Mouse (Mus musculus): Measurements from ENCODE around the gene Gm38394.
"Not testable (repeated sequence)": the region's sequence is repeated elsewhere in the genome, so short reads cannot be mapped to it uniquely, and the experiment has no call there.

Gene Gm38394

GRCm38 (mm10) chr1:133661203-133661933 lies at the start of gene Gm38394:
Gene Gm38394, minus strand, starts transcription at chr1:133661318.
- peak; percentile 98 for DNase-seq (ENCODE audit: low read depth, low spot score)

- DNase-seq (ENCODE audit: low read depth, low spot score): peak; percentile 39
Measured at GRCm38 (mm10) chr1:133710895-133711294, 49.8 kb upstream of the Gm38394 start.

DNA sequence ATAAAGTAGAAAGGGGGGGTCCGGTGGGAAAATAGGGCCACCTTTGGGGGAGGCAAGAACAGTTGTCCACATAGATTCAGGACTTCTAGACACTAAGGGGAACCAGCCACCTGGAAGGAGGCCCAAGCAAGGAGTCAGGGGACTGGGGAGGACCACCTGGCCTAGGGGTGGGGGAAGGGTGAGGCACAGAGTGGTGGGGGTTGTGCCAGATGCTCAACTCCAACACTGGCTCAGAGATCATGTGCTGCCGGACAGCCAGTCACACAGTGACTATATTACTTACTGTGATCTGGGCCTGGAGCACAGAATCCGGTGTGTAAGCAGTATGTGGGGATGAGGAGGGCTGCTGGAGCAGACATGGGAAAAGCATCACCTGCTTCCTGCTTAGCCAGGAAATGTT lies 48.2 kb upstream of the Gm38394 start:
- no peak for DNase-seq (ENCODE audit: low read depth, low spot score)

- DNase-seq (ENCODE audit: low read depth, low spot score): peak; percentile 61
Measured at GRCm38 (mm10) chr1:133701824-133702223, 40.7 kb upstream of the Gm38394 start.

DNA sequence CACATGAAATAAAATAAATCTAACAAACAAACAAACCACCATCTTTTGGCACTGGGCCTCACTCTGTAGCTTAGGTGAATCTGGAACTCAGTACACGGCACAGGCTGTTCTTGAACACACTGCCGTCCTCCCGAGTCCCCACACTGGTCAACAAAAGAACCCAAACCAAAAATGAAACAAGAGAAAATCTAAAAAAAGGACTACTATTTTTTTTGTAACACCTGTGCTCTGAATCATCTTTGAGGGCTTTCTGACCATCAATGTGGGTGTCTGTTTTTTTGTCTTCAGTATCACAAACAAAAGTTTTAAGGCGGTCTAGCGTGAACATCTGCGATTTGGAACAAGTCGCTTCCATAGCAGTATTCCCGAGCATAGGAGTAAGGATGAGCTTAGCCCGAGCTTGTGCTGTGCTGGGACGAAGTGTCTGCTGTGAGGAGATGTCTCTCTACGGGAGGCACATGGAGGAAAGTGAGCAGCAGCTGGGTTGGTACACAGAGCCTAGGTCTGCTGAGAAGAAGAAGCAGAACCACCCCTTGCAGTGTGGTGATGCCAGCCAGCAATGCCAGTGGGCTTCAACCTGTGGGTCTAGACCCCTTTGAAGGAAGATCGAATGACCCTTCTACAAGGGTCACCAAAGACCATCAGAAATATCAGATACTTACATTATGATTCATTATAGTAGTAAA lies 37.0 kb upstream of the Gm38394 start:
- no peak for DNase-seq (ENCODE audit: low read depth, low spot score)

GRCm38 (mm10) chr1:133695901-133696300 lies 34.8 kb upstream of the Gm38394 start:
- DNase-seq (ENCODE audit: low read depth, low spot score): peak; percentile 88

GRCm38 (mm10) chr1:133694876-133695275 lies 33.8 kb upstream of the Gm38394 start:
- DNase-seq (ENCODE audit: low read depth, low spot score): no peak

GRCm38 (mm10) chr1:133694301-133694700 lies 33.2 kb upstream of the Gm38394 start:
- peak; percentile 99 for DNase-seq (ENCODE audit: low read depth, low spot score)

DNA sequence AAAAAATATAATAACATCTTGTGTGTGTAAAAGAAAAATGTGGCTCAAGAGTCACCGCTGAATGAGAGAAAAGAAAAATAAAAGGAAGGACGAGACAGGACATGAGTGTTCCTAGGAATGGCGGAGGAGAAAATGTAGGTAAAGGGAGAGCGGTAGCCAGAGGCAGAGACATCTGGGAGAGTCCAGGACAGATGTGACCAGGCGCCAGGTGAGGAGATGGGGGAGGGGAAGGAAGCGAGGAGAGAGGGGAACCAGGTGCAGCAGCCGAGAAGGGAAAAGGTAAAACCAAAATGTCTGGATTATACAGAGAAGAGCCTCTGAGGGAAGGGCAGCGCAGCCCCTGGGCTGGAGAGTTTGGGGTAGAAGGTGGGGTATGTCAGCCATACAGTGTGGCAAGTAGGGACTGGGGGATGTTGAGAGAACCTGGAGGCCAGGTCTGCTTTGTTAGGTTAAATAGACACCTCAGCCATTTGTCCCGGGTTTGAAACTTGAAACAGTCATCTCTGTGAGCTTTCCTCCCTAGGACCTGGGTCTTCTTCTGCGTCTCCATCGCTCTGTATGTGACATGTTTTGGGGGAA lies 32.5 kb upstream of the Gm38394 start:
- peak; percentile 57 for DNase-seq (ENCODE audit: low read depth, low spot score)

- DNase-seq (ENCODE audit: low read depth, low spot score): peak; percentile 37
Measured at GRCm38 (mm10) chr1:133692195-133692594, 31.1 kb upstream of the Gm38394 start.

DNA sequence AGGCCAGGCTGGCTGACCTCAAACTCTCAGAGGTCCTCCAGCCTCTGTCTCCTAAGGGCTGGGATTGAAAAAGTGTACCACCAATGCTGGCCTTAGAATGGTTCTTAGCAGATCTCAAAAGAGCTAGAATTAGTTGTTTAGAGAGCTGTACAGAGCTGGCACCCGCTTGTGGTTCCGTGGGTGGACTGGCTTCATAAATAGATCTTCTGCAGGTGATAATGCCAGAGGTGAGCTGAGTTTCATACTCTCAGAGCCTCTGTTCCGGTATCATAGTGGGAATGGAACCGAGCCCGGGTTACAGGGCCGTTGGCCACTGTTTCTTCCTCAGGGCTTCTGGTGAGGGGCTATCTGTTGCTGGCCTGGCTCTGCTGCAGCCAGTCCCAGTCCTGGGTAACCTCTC lies 29.9 kb upstream of the Gm38394 start:
- no peak for DNase-seq (ENCODE audit: low read depth, low spot score)

DNA sequence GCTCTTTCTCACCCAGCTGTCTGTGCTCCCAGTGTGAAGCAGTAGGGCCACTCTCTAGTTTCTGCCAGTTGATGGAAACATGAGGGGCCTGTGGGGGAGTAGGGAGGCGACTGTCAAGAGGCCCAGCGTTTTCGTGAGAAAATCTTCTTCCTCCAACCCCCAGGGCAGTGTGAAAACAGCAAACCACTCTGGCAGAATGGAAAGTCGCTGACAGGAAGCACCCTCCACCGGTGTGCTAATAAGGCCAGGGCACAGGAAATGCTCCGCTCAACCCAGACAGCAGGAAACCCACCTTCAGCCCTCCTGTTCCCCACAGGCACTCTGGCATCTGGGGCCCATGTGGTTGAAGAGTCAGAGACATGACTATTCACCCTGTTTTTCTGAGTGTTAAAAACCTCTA lies 28.8 kb upstream of the Gm38394 start, which contains the start of gene Lax1:
TSS of gene Lax1 (minus strand) at position 212 of the 400 bp plus-strand sequence.
- no peak for DNase-seq (ENCODE audit: low read depth, low spot score)

DNA sequence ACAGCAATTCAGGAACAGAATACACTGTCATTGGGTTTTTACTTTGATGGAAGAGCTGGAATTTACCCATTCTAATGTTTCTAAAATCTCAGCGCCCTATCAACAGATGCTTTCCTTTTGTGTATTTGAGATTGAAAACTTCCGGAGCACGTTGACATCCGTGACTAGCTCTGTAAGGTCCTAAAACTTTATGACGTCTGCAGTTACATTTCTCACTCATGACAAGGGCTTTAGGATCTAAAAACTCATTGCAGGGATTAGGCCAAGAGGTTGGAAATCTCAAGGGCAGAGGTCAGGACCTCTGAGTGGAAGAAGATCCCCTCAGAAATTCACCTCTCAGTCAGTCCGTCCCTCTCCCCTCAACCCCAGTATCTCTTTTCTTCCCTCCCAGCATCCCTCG lies 27.2 kb upstream of the Gm38394 start:
- DNase-seq (ENCODE audit: low read depth, low spot score): no peak

GRCm38 (mm10) chr1:133685749-133686519 lies 24.8 kb upstream of the Gm38394 start:
- no peak for DNase-seq (ENCODE audit: low read depth, low spot score)

DNA sequence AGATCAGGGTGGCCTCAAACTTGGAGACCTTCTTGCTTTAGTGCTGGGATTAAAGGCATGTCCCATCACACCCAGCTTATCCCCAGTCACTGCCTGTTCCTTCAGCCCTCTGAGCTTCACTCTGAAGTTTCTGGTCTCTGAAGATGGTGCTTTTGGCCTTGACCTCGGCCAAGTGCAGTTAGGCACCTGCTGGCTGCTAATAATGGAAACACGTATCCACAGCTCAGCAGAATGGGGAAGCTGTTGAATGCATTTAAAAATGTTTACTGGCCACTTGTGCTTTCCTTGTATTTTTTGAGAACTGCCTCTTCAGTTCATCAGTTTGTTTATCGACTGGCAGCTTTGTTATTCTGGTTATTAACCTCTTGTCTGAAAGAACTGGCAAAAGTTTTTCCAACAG lies 10.7 kb upstream of the Gm38394 start:
- DNase-seq (ENCODE audit: low read depth, low spot score): peak; percentile 77

DNA sequence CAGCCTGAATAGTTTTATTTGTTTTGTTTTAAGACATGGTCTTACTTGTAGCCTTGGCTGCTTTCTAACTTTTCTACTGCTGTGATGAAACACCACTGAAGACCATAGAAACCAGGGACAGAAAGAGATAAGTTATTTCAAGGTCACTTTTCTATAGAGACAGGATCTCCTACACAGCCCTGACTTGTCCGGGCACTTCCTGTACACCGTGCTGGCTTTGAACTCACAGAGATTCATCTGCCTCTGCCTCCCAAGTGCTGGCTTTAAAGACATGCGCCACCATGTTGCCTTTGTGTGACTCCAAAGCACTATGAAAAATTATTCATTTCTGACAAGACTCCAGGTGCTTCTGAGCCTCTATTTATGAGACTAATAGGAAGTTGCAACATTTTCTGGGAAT lies 10.1 kb upstream of the Gm38394 start:
- DNase-seq (ENCODE audit: low read depth, low spot score): peak; percentile 56

- peak; percentile 48 for DNase-seq (ENCODE audit: low read depth, low spot score)
Measured at GRCm38 (mm10) chr1:133670776-133671175, 9.7 kb upstream of the Gm38394 start.

DNA sequence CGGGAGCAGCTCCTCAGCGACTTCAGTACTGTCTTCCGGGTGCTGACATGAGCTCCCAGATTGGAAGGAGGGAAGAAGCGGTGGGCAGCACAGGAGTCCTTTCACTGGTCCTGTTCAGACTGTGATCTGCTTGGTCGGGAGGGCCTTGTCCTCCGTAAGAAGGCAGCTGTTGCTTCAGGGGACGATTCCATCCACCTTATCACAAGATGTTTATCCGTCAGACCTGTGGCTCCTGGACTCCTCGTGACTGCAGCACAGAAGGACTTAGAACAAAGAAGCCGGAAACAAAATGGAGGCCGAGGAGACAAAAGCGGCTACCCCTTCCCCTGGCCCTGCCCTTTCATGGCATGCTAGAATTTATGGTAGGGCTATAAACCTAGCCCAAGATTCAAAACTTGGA lies 9.1 kb upstream of the Gm38394 start:
- DNase-seq (ENCODE audit: low read depth, low spot score): peak; percentile 92

- DNase-seq (ENCODE audit: low read depth, low spot score): peak; percentile 66
Measured at GRCm38 (mm10) chr1:133668618-133669017, 7.5 kb upstream of the Gm38394 start.

- DNase-seq (ENCODE audit: low read depth, low spot score): peak; percentile 97
Measured at GRCm38 (mm10) chr1:133667721-133668120, 6.6 kb upstream of the Gm38394 start.

- DNase-seq (ENCODE audit: low read depth, low spot score): not testable (repeated sequence)
Measured at GRCm38 (mm10) chr1:133665713-133666112, 4.6 kb upstream of the Gm38394 start.

All from ZHBTc4 (cell line).